In genomic region chr5:35918387-35918786, GRCm38 (mm10) we compare ENCODE assay signal across 10 mouse cellular contexts. TPM values are rescaled to one million over a fixed set of nuclear protein-coding genes. Genes with fewer than 3 reads are reported as not detected.
DNase-seq lines count a peak whose midpoint lies in the region; ATAC-seq lines count a peak whose summit lies in the region.
"Had no signal": no experiment of that assay in that cellular context is flagged by ENCODE, and none has a peak within 500 bp of the region (broad histone marks: within the 10 kb centered on the region; RNA-seq: fewer than 3 reads in every experiment).

No protein-coding gene starts in this region.

- ATAC-seq in heart, embryonic 12.5 days (ENCODE audit: insufficient number of reproducible peaks, low FRiP score): no peak
- peak; percentile 26; the same call in 1 of the 2 replicates for ATAC-seq in hindbrain, embryonic 13.5 days (ENCODE audit: low FRiP score)
- no peak for ATAC-seq in midbrain, embryonic 14.5 days (ENCODE audit: low FRiP score, low TSS enrichment)

- no peaks in the 10 kb centered on the region for H3K27me3 ChIP-seq in heart, embryonic 12.5 days (replicated peaks)
- H3K27me3 ChIP-seq in hindbrain, embryonic 13.5 days: no peaks in the 10 kb centered on the region
- no peaks in the 10 kb centered on the region for H3K27me3 ChIP-seq in midbrain, embryonic 14.5 days (ENCODE audit: control insufficient read depth, insufficient read depth, low read length)
- H3K27me3 ChIP-seq: CH12.LX had no signal

- no peaks in the 10 kb centered on the region for H3K9me3 ChIP-seq in heart, embryonic 12.5 days (replicated peaks)
- H3K9me3 ChIP-seq in hindbrain, embryonic 13.5 days: no peaks in the 10 kb centered on the region
- H3K9me3 ChIP-seq in midbrain, embryonic 14.5 days (ENCODE audit: control insufficient read depth, low read length): no peaks in the 10 kb centered on the region

- no peak for DNase-seq in heart, adult 8-10 months (ENCODE audit: low spot score)
- DNase-seq in brain, embryonic 18.5 days (ENCODE audit: low read depth, low spot score): peak; percentile 86
- DNase-seq in midbrain, embryonic 14.5 days: peak; percentile 69
- DNase-seq in adrenal gland, postnatal 25 days: no peak
- DNase-seq in embryo, embryonic 10.5 days (ENCODE audit: low spot score): no peak
- no peak for DNase-seq in urinary bladder, adult 2 months (ENCODE audit: low spot score)
- DNase-seq: cerebellum, postnatal 25 days had no signal

- peaks cover 91% of the 10 kb centered on the region for H3K4me1 ChIP-seq in heart, embryonic 12.5 days (replicated peaks)
- H3K4me1 ChIP-seq in hindbrain, embryonic 13.5 days (replicated peaks): peaks cover 92% of the 10 kb centered on the region
- H3K4me1 ChIP-seq in midbrain, embryonic 14.5 days (ENCODE audit: control insufficient read depth, insufficient read depth, low read length): peaks cover 78% of the 10 kb centered on the region

- 25% methylated on average over 8 of the region's 8 CpGs for WGBS in heart, embryonic 12.5 days
- WGBS in hindbrain, embryonic 13.5 days: 10% methylated on average over 8 of the region's 8 CpGs
- 14% methylated on average over 8 of the region's 8 CpGs for WGBS in midbrain, embryonic 14.5 days

- H3K27ac ChIP-seq in heart, embryonic 12.5 days (ENCODE audit: poor library complexity, severe bottlenecking): peak overlapping the region; percentile 100
- peak overlapping the region; percentile 93 for H3K27ac ChIP-seq in hindbrain, embryonic 13.5 days
- peak overlapping the region; percentile 88 for H3K27ac ChIP-seq in midbrain, embryonic 14.5 days (replicated peaks; ENCODE audit: low read depth, low read length)

- H3K9ac ChIP-seq in heart, embryonic 12.5 days: 0 out of 2 replicates have a peak overlapping the region, but pooled peaks have one; percentile 46
- H3K9ac ChIP-seq in hindbrain, embryonic 13.5 days: peak overlapping the region; percentile 49
- H3K9ac ChIP-seq in midbrain, embryonic 14.5 days (replicated peaks; ENCODE audit: low read length): peak overlapping the region; percentile 21; the same call in 1 of the 2 replicates

- peak overlapping the region; percentile 30; the same call in 1 of the 2 replicates for H3K4me2 ChIP-seq in heart, embryonic 12.5 days
- H3K4me2 ChIP-seq in hindbrain, embryonic 13.5 days: peak overlapping the region; percentile 16; the same call in 1 of the 2 replicates
- 0 out of 2 replicates have a peak overlapping the region, but pooled peaks have one; percentile 8 for H3K4me2 ChIP-seq in midbrain, embryonic 14.5 days (ENCODE audit: low read length)

- H3K4me3 ChIP-seq in heart, embryonic 12.5 days: no peak overlapping the region
- no peak overlapping the region for H3K4me3 ChIP-seq in hindbrain, embryonic 13.5 days
- H3K4me3 ChIP-seq in midbrain, embryonic 14.5 days (replicated peaks; ENCODE audit: low read depth, low read length): no peak overlapping the region

- H3K36me3 ChIP-seq in heart, embryonic 12.5 days: no peaks in the 10 kb centered on the region
- H3K36me3 ChIP-seq in hindbrain, embryonic 13.5 days: no peaks in the 10 kb centered on the region
- no peaks in the 10 kb centered on the region for H3K36me3 ChIP-seq in midbrain, embryonic 14.5 days (ENCODE audit: control insufficient read depth, insufficient read depth, low read length)

RNA-seq across cellular contexts. Expression of gene Afap1, which starts 25.3 kb away (rescaled TPM):
- 30.5 and 33.1 TPM in 2 replicates for polyA plus RNA-seq in heart, embryonic 12.5 days (2016; fragmentation: Nextera tagmentation; extraction: Ambion mirVana)
- 10 to 100 TPM; 16.3 to 21.5 (median 20.7) TPM for total RNA-seq in heart, adult 8-10 months (2022)
- 82.8 and 86.5 TPM in 2 replicates for polyA plus RNA-seq in hindbrain, embryonic 13.5 days (2015; fragmentation: Nextera tagmentation; extraction: Ambion mirVana)
- 64.6 and 81.8 TPM in 2 replicates for polyA plus RNA-seq in midbrain, embryonic 14.5 days (2014; fragmentation: Nextera tagmentation; extraction: Ambion mirVana)
- 20.4 and 22.6 TPM in 2 replicates for total RNA-seq in adrenal gland, postnatal 25 days (2021)
- 18.4 and 26.7 TPM in 2 replicates for polyA plus RNA-seq in urinary bladder, adult 2 months (2012; rRNA removed)

Comparison
In these comparisons a context has a peak if more than half of its experiments do, and no peak if none do; other contexts are left out.
1. DNase-seq: peak in brain, embryonic 18.5 days (single experiment) and midbrain, embryonic 14.5 days (single experiment); none in heart, adult 8-10 months (single experiment), adrenal gland, postnatal 25 days (single experiment), embryo, embryonic 10.5 days (single experiment) and urinary bladder, adult 2 months (single experiment).
2. Peak in every context shown above with its lines, with median percentiles within 50 percentile points of each other: H3K27ac ChIP-seq, H3K4me2 ChIP-seq and H3K9ac ChIP-seq.